Mouse (Mus musculus): ENCODE measurements around the gene Filip1l. TPM values are rescaled to one million over a fixed set of nuclear protein-coding genes. Genes with fewer than 3 reads are reported as not detected.
A peak's percentile ranks its signal among the peaks of the same experiment; 100 is the strongest.

Filip1l gene
- polyA plus RNA-seq, 1 experiment from 2014 or later: 56.2 TPM

DNA sequence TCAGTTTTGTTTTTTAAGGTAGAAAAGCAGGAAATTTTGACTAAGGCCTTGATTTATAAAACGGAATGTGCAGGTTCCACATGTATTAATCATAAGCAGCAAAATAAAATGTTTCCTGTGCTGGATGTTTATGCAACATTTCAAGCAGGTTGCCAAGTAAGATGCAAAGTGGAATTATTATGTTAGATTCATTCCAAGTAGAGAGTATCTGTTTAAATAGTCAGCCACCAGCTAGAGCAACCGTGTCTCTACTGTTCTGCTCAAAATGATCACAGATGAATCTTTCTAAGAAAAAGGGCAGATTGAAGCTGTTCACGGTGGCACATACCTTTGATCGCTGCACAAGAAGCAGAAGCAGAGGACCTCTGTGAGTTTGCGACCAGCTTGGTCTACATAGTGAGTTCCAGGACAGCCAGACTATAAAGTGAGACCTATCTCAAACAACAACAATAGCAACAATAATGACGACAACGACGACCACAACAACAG, 34.2 kb upstream of the Filip1l start:
- H3K4me1 ChIP-seq (ENCODE audit: control insufficient read depth, insufficient read depth, low read length): peaks cover 9% of the 10 kb centered on the region; the same call in 1 of the 2 replicates
- H3K9me3 ChIP-seq (replicated peaks; ENCODE audit: control insufficient read depth, low read length): no peaks in the 10 kb centered on the region
- peak; percentile 17; the same call in 1 of the 2 replicates for ATAC-seq (ENCODE audit: insufficient read depth, low FRiP score)
- no peak overlapping the region for H3K4me3 ChIP-seq (replicated peaks; ENCODE audit: low read length)
- H3K27ac ChIP-seq (ENCODE audit: low read length): no peak overlapping the region; the same call in 1 of the 2 replicates
- H3K27me3 ChIP-seq (ENCODE audit: control insufficient read depth, insufficient read depth, low read length): no peaks in the 10 kb centered on the region
- H3K9ac ChIP-seq (ENCODE audit: low read length): no peak overlapping the region
- 63% methylated on average over 8 of the region's 8 CpGs for WGBS
- H3K4me2 ChIP-seq (ENCODE audit: low read depth, low read length): no peak overlapping the region
- no peaks in the 10 kb centered on the region for H3K36me3 ChIP-seq (ENCODE audit: control insufficient read depth, insufficient read depth, low read length)

DNA sequence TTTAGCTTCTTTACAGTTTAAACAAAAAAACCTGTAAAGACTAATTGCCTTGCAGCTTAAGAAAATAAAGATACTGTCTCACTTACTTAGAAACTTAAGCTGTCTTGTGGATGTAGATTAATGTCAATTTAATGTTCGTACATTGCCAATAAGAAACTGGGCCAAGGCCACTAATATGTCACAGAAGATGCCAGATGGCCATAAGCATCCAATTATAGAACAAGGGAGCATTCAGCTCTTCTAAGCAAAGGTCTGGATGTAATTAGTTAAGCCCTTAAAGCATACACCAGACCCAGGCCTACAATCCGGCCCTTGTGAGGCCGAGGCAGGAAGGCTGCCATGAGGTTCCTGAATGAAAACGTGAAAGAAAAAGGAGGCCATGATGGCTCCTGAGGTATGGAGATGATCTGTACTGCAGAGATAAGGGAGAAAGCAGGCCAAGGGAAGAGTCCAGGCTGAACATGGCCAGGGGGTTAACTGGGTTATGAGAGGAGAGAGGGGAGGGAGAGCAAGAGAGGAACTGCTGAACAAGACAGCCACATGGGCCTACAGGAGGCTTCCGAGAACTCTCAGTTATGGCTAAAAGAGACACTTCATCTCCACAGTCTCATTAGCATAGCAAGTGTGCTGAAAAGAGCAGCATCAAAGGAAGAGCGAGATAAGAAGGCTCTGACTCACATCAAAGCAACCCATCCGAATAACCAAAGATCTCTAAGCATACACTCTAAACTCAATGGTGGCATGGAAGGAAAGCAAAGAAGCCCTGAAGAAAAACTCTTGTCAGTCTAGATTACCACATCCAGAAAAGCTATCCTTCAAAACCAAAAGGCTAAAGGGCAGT, 33.4 kb upstream of the Filip1l start:
- Histone ChIP-seq H3K4me2 (ENCODE audit: low read depth, low read length) (no peak overlapping the region), H3K27ac (ENCODE audit: low read length) (no peak overlapping the region), H3K9ac (ENCODE audit: low read length) (no peak overlapping the region), H3K27me3 (ENCODE audit: control insufficient read depth, insufficient read depth, low read length) (no peaks in the 10 kb centered on the region), H3K4me3 (replicated peaks; ENCODE audit: low read length) (no peak overlapping the region), H3K4me1 (ENCODE audit: control insufficient read depth, insufficient read depth, low read length) (peaks cover 9% of the 10 kb centered on the region; the same call in 1 of the 2 replicates), H3K9me3 (replicated peaks; ENCODE audit: control insufficient read depth, low read length) (no peaks in the 10 kb centered on the region), H3K36me3 (ENCODE audit: control insufficient read depth, insufficient read depth, low read length) (no peaks in the 10 kb centered on the region)
- ATAC-seq (ENCODE audit: insufficient read depth, low FRiP score): no peak
- 72% methylated on average over 7 of the region's 7 CpGs for WGBS

DNA sequence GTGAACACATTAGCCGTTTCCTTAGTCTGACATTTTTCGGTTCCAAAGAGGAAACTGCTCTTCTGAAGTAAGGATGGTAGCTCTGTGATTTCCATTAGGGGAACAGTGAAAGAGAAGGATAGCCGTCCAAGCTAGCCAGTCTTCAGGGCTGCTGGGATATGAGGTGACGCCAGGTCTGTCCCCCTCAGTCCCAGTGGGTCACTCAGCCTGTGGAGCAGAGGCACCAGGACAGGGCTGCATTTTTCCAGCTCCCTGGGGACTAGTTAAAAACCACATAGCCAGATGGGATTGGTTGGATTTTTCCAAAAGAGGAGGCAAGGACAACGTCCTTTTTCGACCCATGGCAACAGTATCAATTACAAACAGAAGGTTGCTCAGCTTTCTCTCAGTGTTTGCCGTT, 25.9 kb upstream of the Filip1l start:
- H3K27ac ChIP-seq (ENCODE audit: low read length): no peak overlapping the region
- no peaks in the 10 kb centered on the region for H3K27me3 ChIP-seq (ENCODE audit: control insufficient read depth, insufficient read depth, low read length)
- no peak overlapping the region for H3K4me3 ChIP-seq (replicated peaks; ENCODE audit: low read length)
- 77% methylated on average over 7 of the region's 7 CpGs for WGBS
- no peak overlapping the region for H3K9ac ChIP-seq (ENCODE audit: low read length)
- no peaks in the 10 kb centered on the region for H3K36me3 ChIP-seq (ENCODE audit: control insufficient read depth, insufficient read depth, low read length)
- ATAC-seq (ENCODE audit: insufficient read depth, low FRiP score): no peak
- no peak overlapping the region for H3K4me2 ChIP-seq (ENCODE audit: low read depth, low read length)
- H3K9me3 ChIP-seq (replicated peaks; ENCODE audit: control insufficient read depth, low read length): no peaks in the 10 kb centered on the region
- no peaks in the 10 kb centered on the region for H3K4me1 ChIP-seq (ENCODE audit: control insufficient read depth, insufficient read depth, low read length)

DNA sequence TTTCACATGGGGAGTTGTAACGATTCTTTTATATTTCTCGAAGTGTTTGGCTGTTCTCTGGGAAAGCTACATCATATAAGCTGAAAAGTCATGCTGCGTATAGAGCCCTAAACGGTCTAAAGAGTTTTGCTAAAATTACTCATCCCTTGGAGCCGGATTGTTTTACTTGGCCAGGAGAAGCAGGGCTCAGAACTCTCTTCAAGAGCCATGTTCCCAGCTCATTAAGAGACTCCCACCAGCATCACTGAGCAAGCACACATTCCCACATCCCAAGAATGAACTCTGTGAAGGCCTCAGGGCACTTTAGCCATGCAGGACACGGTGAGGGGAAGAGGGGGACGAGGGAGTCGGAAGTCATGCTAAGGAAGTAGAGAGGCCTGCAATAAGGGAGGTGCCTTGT, 23.9 kb upstream of the Filip1l start:
- no peak overlapping the region for H3K9ac ChIP-seq (ENCODE audit: low read length)
- no peak overlapping the region for H3K4me2 ChIP-seq (ENCODE audit: low read depth, low read length)
- H3K4me3 ChIP-seq (replicated peaks; ENCODE audit: low read length): no peak overlapping the region
- no peaks in the 10 kb centered on the region for H3K27me3 ChIP-seq (ENCODE audit: control insufficient read depth, insufficient read depth, low read length)
- ATAC-seq (ENCODE audit: insufficient read depth, low FRiP score): no peak
- H3K4me1 ChIP-seq (ENCODE audit: control insufficient read depth, insufficient read depth, low read length): no peaks in the 10 kb centered on the region
- H3K36me3 ChIP-seq (ENCODE audit: control insufficient read depth, insufficient read depth, low read length): no peaks in the 10 kb centered on the region
- H3K27ac ChIP-seq (ENCODE audit: low read length): no peak overlapping the region
- H3K9me3 ChIP-seq (replicated peaks; ENCODE audit: control insufficient read depth, low read length): no peaks in the 10 kb centered on the region
- 71% methylated on average over 8 of the region's 8 CpGs for WGBS

DNA sequence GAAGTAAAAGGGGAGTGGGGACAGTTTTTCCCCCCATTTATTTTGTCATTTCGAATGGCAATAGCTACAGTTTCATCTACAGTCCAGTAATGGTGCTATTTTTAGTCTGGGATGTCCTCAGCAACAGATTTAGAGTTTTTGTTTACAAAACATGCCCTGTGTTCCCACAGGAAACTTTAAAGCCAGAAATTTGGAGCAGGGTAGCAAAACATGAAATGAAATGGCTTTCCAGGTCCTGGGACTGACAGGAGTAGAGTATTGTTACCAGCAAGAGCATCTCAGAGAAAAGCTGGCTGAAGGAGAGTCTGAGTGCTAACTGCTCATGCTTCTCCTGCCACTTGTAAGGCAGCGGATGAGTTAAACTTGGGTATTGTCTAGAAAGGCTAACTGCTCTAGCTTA, 22.8 kb upstream of the Filip1l start:
- no peak for ATAC-seq (ENCODE audit: insufficient read depth, low FRiP score)
- no peaks in the 10 kb centered on the region for H3K27me3 ChIP-seq (ENCODE audit: control insufficient read depth, insufficient read depth, low read length)
- H3K36me3 ChIP-seq (ENCODE audit: control insufficient read depth, insufficient read depth, low read length): no peaks in the 10 kb centered on the region
- no peaks in the 10 kb centered on the region for H3K9me3 ChIP-seq (replicated peaks; ENCODE audit: control insufficient read depth, low read length)
- 77% methylated on average over 2 of the region's 2 CpGs for WGBS
- no peak overlapping the region for H3K9ac ChIP-seq (ENCODE audit: low read length)
- no peak overlapping the region for H3K4me3 ChIP-seq (replicated peaks; ENCODE audit: low read length)
- no peaks in the 10 kb centered on the region for H3K4me1 ChIP-seq (ENCODE audit: control insufficient read depth, insufficient read depth, low read length)
- H3K4me2 ChIP-seq (ENCODE audit: low read depth, low read length): no peak overlapping the region
- no peak overlapping the region for H3K27ac ChIP-seq (ENCODE audit: low read length)

DNA sequence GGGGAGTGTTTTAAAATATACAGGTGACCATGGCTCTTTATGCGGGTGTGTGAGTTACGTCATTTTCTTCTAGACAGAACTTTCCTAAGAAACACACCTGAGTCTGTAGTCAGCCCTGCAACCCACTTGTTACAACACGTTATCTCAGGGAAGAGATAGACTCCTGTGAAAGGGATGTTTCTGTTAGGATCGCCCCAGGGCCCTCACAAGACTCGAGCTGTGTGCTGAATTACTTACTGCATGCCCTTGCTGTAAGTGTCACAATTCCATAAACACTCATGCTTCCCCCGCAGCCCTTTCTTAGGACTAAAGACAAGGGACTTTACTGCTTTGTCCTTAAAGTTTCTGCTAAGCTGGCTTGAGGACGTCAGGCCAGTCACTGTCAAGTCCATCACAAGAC, 20.6 kb upstream of the Filip1l start:
- no peaks in the 10 kb centered on the region for H3K4me1 ChIP-seq (ENCODE audit: control insufficient read depth, insufficient read depth, low read length)
- H3K36me3 ChIP-seq (ENCODE audit: control insufficient read depth, insufficient read depth, low read length): no peaks in the 10 kb centered on the region
- 65% methylated on average over 7 of the region's 7 CpGs for WGBS
- H3K9me3 ChIP-seq (replicated peaks; ENCODE audit: control insufficient read depth, low read length): no peaks in the 10 kb centered on the region
- no peak overlapping the region for H3K27ac ChIP-seq (ENCODE audit: low read length)
- no peak overlapping the region for H3K4me3 ChIP-seq (replicated peaks; ENCODE audit: low read length)
- H3K9ac ChIP-seq (ENCODE audit: low read length): no peak overlapping the region
- no peak overlapping the region for H3K4me2 ChIP-seq (ENCODE audit: low read depth, low read length)
- no peaks in the 10 kb centered on the region for H3K27me3 ChIP-seq (ENCODE audit: control insufficient read depth, insufficient read depth, low read length)
- no peak for ATAC-seq (ENCODE audit: insufficient read depth, low FRiP score)

DNA sequence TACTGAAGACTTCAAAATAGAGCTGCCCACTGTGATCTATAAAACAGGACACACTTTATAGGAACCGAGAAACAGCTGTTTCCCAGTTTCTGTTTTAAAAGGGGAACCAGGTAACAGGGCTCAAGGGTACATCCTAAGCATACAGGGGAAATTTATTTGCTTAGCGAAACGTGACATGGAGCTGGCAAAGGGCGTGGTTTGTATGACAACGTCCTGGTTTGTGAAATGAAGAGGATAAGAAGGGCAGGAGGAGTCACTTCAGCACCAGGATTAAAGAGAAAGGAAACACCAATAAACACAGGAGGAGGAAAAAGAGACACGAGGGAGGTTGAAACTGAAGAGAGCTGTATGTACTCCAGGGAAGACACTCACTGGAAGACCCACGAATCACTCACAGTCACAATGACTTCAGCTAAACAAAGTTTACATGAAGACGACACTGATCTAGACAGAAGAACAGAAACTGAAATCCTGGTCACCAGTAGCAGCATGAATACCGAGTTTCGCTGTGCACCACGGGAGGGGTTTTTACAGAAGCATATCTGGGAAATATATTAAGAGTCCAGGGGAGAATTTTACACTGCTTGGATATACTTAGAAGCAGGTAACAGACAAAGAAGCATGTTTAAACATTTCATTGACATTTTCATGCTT, 16.0 kb upstream of the Filip1l start:
- Histone ChIP-seq H3K4me1 (ENCODE audit: control insufficient read depth, insufficient read depth, low read length) (no peaks in the 10 kb centered on the region), H3K9ac (ENCODE audit: low read length) (no peak overlapping the region), H3K36me3 (ENCODE audit: control insufficient read depth, insufficient read depth, low read length) (no peaks in the 10 kb centered on the region), H3K27ac (ENCODE audit: low read length) (no peak overlapping the region), H3K27me3 (ENCODE audit: control insufficient read depth, insufficient read depth, low read length) (no peaks in the 10 kb centered on the region), H3K4me2 (ENCODE audit: low read depth, low read length) (no peak overlapping the region), H3K4me3 (replicated peaks; ENCODE audit: low read length) (no peak overlapping the region), H3K9me3 (replicated peaks; ENCODE audit: control insufficient read depth, low read length) (no peaks in the 10 kb centered on the region)
- WGBS: 43% methylated on average over 11 of the region's 11 CpGs
- ATAC-seq (ENCODE audit: insufficient read depth, low FRiP score): no peak

DNA sequence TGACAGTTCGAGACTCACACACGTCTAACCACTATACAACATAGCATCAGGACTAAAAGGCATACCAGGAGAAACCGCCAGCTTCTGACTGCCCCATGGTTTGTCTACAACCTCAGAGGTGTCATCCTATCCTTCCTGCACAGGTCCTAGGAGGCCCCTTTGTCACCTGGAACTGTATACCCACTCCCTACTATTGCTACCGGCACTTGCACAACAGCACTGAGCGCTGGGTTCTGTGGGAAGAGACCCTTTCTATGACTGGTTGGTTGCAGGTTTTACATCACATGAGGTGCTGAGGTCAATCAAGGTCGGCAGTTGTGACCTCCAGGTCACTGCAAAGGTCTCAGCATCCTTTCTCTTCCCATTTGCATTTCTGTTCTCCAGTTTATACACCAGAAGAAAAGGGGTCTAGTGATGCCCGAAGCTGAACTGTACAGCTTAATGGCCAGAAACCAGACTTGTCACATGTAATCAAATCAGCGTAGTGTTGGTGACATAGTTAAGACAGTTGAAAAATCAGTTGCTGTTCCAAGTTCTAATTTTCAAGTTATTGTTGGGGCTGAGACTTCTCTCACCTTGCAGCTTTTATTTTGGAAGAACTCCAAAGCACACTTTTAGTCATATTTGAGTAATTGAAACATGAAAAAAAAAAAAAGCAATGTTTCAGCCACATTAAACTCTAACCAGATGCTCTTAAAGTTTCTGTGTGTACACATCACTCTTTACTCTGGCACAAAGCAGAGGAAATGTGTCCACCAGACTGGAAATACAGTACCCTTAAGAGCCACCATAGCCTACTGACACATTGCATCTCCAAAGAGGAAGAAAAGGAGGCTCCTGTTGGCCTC, 12.9 kb upstream of the Filip1l start:
- Histone ChIP-seq H3K9me3 (replicated peaks; ENCODE audit: control insufficient read depth, low read length) (no peaks in the 10 kb centered on the region), H3K27ac (ENCODE audit: low read length) (no peak overlapping the region), H3K4me2 (ENCODE audit: low read depth, low read length) (no peak overlapping the region), H3K4me1 (ENCODE audit: control insufficient read depth, insufficient read depth, low read length) (no peaks in the 10 kb centered on the region), H3K4me3 (replicated peaks; ENCODE audit: low read length) (no peak overlapping the region), H3K36me3 (ENCODE audit: control insufficient read depth, insufficient read depth, low read length) (no peaks in the 10 kb centered on the region), H3K9ac (ENCODE audit: low read length) (no peak overlapping the region), H3K27me3 (ENCODE audit: control insufficient read depth, insufficient read depth, low read length) (no peaks in the 10 kb centered on the region)
- WGBS: 85% methylated on average over 8 of the region's 8 CpGs
- no peak for ATAC-seq (ENCODE audit: insufficient read depth, low FRiP score)

DNA sequence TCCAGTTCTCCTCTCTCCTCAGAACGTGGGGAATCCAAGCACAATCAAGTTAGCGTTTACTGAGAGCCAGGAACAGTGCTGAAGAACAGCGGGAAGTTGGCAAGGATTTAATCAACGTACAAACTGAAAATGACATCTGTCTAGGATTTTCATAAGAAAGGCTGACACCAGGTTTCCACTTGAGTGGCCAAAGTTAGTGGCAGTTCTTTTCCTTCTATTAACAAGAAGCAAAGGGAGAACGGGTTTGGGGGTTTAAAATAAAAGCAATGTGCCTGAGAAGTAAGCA, 12.3 kb upstream of the Filip1l start:
- ATAC-seq (ENCODE audit: insufficient read depth, low FRiP score): no peak
- Histone ChIP-seq H3K4me2 (ENCODE audit: low read depth, low read length) (no peak overlapping the region), H3K4me3 (replicated peaks; ENCODE audit: low read length) (no peak overlapping the region), H3K27ac (ENCODE audit: low read length) (no peak overlapping the region), H3K4me1 (ENCODE audit: control insufficient read depth, insufficient read depth, low read length) (no peaks in the 10 kb centered on the region), H3K36me3 (ENCODE audit: control insufficient read depth, insufficient read depth, low read length) (no peaks in the 10 kb centered on the region), H3K9ac (ENCODE audit: low read length) (no peak overlapping the region), H3K9me3 (replicated peaks; ENCODE audit: control insufficient read depth, low read length) (no peaks in the 10 kb centered on the region), H3K27me3 (ENCODE audit: control insufficient read depth, insufficient read depth, low read length) (no peaks in the 10 kb centered on the region)
- WGBS: 55% methylated on average over 5 of the region's 5 CpGs

Data from stomach, embryonic 16.5 days (tissue).